ENCODE assay signal across 8 mouse cellular contexts in the genomic region with DNA sequence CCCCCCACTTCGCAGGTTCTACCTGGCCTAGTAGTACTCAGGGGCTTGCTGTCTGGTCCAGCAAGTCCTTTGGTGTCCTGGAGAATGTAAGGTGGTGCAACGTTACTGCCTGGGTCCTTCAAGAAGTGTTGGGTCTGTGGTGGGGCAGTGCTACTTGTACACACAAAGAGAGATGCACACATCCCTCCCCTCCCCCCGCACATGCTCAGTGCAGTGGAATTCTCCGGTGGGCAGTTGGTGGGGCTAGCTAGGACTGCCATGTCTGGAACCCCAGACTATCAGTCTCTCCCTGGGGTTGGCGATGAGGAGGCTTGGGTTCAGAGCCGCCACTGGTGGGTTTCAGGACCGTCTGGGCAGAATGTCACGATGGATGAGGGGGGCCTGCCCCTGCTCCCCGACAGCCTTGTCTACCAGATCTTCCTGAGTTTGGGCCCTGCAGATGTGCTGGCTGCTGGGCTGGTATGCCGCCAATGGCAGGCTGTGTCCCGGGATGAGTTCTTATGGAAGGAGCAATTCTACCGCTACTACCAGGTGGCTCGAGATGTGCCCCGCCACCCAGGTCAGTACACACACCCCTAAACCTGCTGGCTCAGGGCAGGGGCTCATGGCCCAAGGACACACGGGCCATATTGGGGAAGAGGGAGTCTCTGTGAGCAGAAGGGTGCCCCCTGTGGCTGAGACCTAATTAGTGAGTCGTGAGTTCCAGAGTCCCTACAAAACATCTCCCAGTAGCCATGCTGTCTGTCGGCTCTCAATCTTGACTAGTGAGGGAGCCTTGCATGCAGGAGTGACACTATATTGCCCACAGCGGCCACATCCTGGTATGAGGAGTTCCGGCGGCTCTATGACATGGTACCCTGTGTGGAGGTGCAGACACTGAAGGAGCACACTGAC. TPM values are rescaled to one million over a fixed set of nuclear protein-coding genes. Genes with fewer than 3 reads are reported as not detected.
A peak's percentile ranks its signal among the peaks of the same experiment; 100 is the strongest.
DNase-seq lines count a peak whose midpoint lies in the region; ATAC-seq and TF ChIP-seq lines count a peak whose summit lies in the region.

TSS of gene C8g (minus strand) at position 127 of the 894 bp plus-strand sequence.

- peak within 1 kb of the TSS; percentile 93 for H3K9ac ChIP-seq in kidney, embryonic 15.5 days
- peak within 1 kb of the TSS; percentile 95 for H3K9ac ChIP-seq in forebrain, embryonic 12.5 days
- H3K9ac ChIP-seq in liver, adult 2 months (ENCODE audit: low read depth, low read length) = peak within 1 kb of the TSS; percentile 96
- H3K9ac ChIP-seq in stomach, embryonic 16.5 days (ENCODE audit: low read length) = peak within 1 kb of the TSS; percentile 96

- peak within 1 kb of the TSS; percentile 82 for H3K27ac ChIP-seq in kidney, embryonic 15.5 days
- peak within 1 kb of the TSS; percentile 75; the same call in 1 of the 2 replicates for H3K27ac ChIP-seq in forebrain, embryonic 12.5 days
- H3K27ac ChIP-seq in liver, adult 2 months (replicated peaks; ENCODE audit: insufficient read depth, low read depth, low read length) = peak within 1 kb of the TSS; percentile 81
- peak within 1 kb of the TSS; percentile 73 for H3K27ac ChIP-seq in stomach, embryonic 16.5 days (ENCODE audit: low read length)

- WGBS in kidney, embryonic 15.5 days = 78% methylated on average over 20 of the region's 20 CpGs
- WGBS in forebrain, embryonic 12.5 days = 79% methylated on average over 20 of the region's 20 CpGs
- WGBS in liver, adult 2 months = 73% methylated on average over 20 of the region's 20 CpGs
- WGBS in stomach, embryonic 16.5 days = 74% methylated on average over 20 of the region's 20 CpGs

- DNase-seq in kidney, adult 11 months = no peak
- DNase-seq in ZHBTc4 (ENCODE audit: low read depth, low spot score) = peak; percentile 35
- no peak for DNase-seq in liver, adult 2 months (ENCODE audit: extremely low read depth, low read depth, low spot score)
- DNase-seq in layer of hippocampus, postnatal 25 days (ENCODE audit: extremely low spot score in 1 of 2, low spot score in 1 of 2) = no peak

- H3K4me3 ChIP-seq in kidney, embryonic 15.5 days (replicated peaks) = peak within 1 kb of the TSS; percentile 87
- H3K4me3 ChIP-seq in forebrain, embryonic 12.5 days (replicated peaks) = peak within 1 kb of the TSS; percentile 86
- peak within 1 kb of the TSS; percentile 89 for H3K4me3 ChIP-seq in liver, adult 2 months (ENCODE audit: insufficient read depth, low read depth, low read length)
- peak within 1 kb of the TSS; percentile 90 for H3K4me3 ChIP-seq in stomach, embryonic 16.5 days (replicated peaks; ENCODE audit: low read length)

- TF ChIP-seq POLR2A in liver, adult 2 months (IDR thresholded peaks at IDR 0.05; ENCODE audit: extremely low read depth, insufficient read depth, low read length) = no peak

- no peaks in the 10 kb centered on the region for H3K9me3 ChIP-seq in kidney, embryonic 15.5 days (replicated peaks)
- no peaks in the 10 kb centered on the region for H3K9me3 ChIP-seq in forebrain, embryonic 12.5 days
- no peaks in the 10 kb centered on the region for H3K9me3 ChIP-seq in stomach, embryonic 16.5 days (replicated peaks; ENCODE audit: control insufficient read depth, low read length)

- peak within 1 kb of the TSS; percentile 93 for H3K4me2 ChIP-seq in kidney, embryonic 15.5 days
- H3K4me2 ChIP-seq in forebrain, embryonic 12.5 days = peak within 1 kb of the TSS; percentile 98
- H3K4me2 ChIP-seq in stomach, embryonic 16.5 days (ENCODE audit: low read depth, low read length) = peak within 1 kb of the TSS; percentile 77

- H3K79me2 ChIP-seq in liver, adult 2 months (ENCODE audit: control insufficient read depth, insufficient read depth, low read length) = peaks cover 10% of the 10 kb centered on the region

- H3K36me3 ChIP-seq in kidney, embryonic 15.5 days = peaks cover 40% of the 10 kb centered on the region
- H3K36me3 ChIP-seq in forebrain, embryonic 12.5 days (replicated peaks) = peaks cover 35% of the 10 kb centered on the region
- no peaks in the 10 kb centered on the region for H3K36me3 ChIP-seq in liver, adult 2 months (ENCODE audit: control insufficient read depth, insufficient read depth, low read length)
- peaks cover 8% of the 10 kb centered on the region; the same call in 1 of the 2 replicates for H3K36me3 ChIP-seq in stomach, embryonic 16.5 days (ENCODE audit: control insufficient read depth, insufficient read depth, low read length)

- ATAC-seq in kidney, embryonic 15.5 days (replicated peaks; ENCODE audit: low FRiP score) = no peak
- ATAC-seq in forebrain, embryonic 12.5 days (ENCODE audit: low FRiP score) = no peak
- ATAC-seq in stomach, embryonic 16.5 days (ENCODE audit: insufficient read depth, low FRiP score) = no peak
- no peak for ATAC-seq in megakaryocyte-erythroid progenitor cell, adult 5-6 weeks (replicated peaks; ENCODE audit: low FRiP score, low TSS enrichment, poor library complexity, severe bottlenecking)

- H3K27me3 ChIP-seq in kidney, embryonic 15.5 days = no peaks in the 10 kb centered on the region
- H3K27me3 ChIP-seq in forebrain, embryonic 12.5 days = no peaks in the 10 kb centered on the region
- H3K27me3 ChIP-seq in liver, adult 2 months (ENCODE audit: control insufficient read depth, insufficient read depth, low read length) = no peaks in the 10 kb centered on the region
- H3K27me3 ChIP-seq in stomach, embryonic 16.5 days (ENCODE audit: control insufficient read depth, insufficient read depth, low read length) = no peaks in the 10 kb centered on the region

- H3K4me1 ChIP-seq in kidney, embryonic 15.5 days = peaks cover 30% of the 10 kb centered on the region
- peaks cover 12% of the 10 kb centered on the region for H3K4me1 ChIP-seq in forebrain, embryonic 12.5 days
- H3K4me1 ChIP-seq in liver, adult 2 months (ENCODE audit: control insufficient read depth, insufficient read depth, low read length) = peaks cover 17% of the 10 kb centered on the region
- peaks cover 19% of the 10 kb centered on the region for H3K4me1 ChIP-seq in stomach, embryonic 16.5 days (ENCODE audit: control insufficient read depth, insufficient read depth, low read length)

- TF ChIP-seq CTCF in liver, adult 2 months (IDR thresholded peaks at IDR 0.05; ENCODE audit: low read depth, low read length) = no peak

RNA-seq across cellular contexts. Expression of gene C8g, which starts in this region (rescaled TPM):
- 6.3 and 7.8 TPM in 2 replicates for polyA plus RNA-seq in kidney, embryonic 15.5 days (2015; fragmentation: Nextera tagmentation; extraction: Ambion mirVana)
- 4.7 and 5.4 TPM in 2 replicates for polyA plus RNA-seq in forebrain, embryonic 12.5 days (2016; fragmentation: Nextera tagmentation; extraction: Ambion mirVana)
- 589 and 721 TPM in 2 replicates for total RNA-seq in liver, adult 2 months (2014; rRNA removed)
- polyA plus RNA-seq in liver, adult 2 months (2012; rRNA removed) = 881 and 939 TPM in 2 replicates
- 8.9 and 9.5 TPM in 2 replicates for polyA plus RNA-seq in stomach, embryonic 16.5 days (2015; fragmentation: Nextera tagmentation; extraction: Ambion mirVana)
- total RNA-seq in layer of hippocampus, postnatal 25 days (2021) = 1 to 10 TPM in 1 of 2 experiments, under 1 TPM in 1; 0.87 to 1.1 TPM
- total RNA-seq in megakaryocyte-erythroid progenitor cell, adult 5-6 weeks (2014; fragmentation: Nextera tagmentation) = 0.63 and 2.2 TPM in 2 replicates
- total RNA-seq in megakaryocyte-erythroid progenitor cell, adult 5-6 weeks (2017) = 0.76 and 3.3 TPM in 2 replicates

Comparison
In these comparisons a context has a peak if more than half of its experiments do, and no peak if none do; other contexts are left out.
1. RNA of gene C8g (total RNA-seq): 589 to 721 TPM in liver, adult 2 months; 0.63 to 3.3 TPM in megakaryocyte-erythroid progenitor cell, adult 5-6 weeks and 0.87 to 1.1 TPM in layer of hippocampus, postnatal 25 days; every median in the first group is over 100 times any median in the second.
2. RNA of gene C8g (polyA plus RNA-seq): 881 to 939 TPM in liver, adult 2 months; 8.9 to 9.5 TPM in stomach, embryonic 16.5 days, 6.3 to 7.8 TPM in kidney, embryonic 15.5 days and 4.7 to 5.4 TPM in forebrain, embryonic 12.5 days; every median in the first group is over 10 times any median in the second.
3. Peak in every context shown above with its lines, with median percentiles within 50 percentile points of each other: H3K27ac ChIP-seq, H3K4me2 ChIP-seq, H3K4me3 ChIP-seq and H3K9ac ChIP-seq.